Mouse (Mus musculus) embryonic facial prominence, embryonic 11.5 days (tissue): ENCODE measurements at regions not wholly inside any gene's neighbourhood (a gene's known extent, or its start where the extent isn't known, plus 50 kb on each side); places are given as distances from the start of the nearest gene placed in this dataset.

Source experiments
- ATAC-seq: fragments of 200-750 bp; cut with Nextera tagmentation; replicated peaks from 2 replicates; pipeline ENCODE4 v1.8.0; 2017; ENCODE audit warnings: low read depth; ENCODE audit not compliant: insufficient number of reproducible peaks, low FRiP score, low TSS enrichment
- DNase-seq: peaks from one replicate; pipeline ENCODE4 v3.0.0-alpha.2; 2015; ENCODE audit warnings: low spot score
- H3K27ac ChIP-seq: fragments of 300-500 bp; sonication (generic); replicated peaks from 2 replicates; pipeline ENCODE4 v1.5.1; 2014; ENCODE audit warnings: mild to moderate bottlenecking, low read depth, low read length, control low read depth
- H3K27me3 ChIP-seq: fragments of 300-500 bp; sonication (generic); 2 replicates; pipeline ENCODE4 v1.6.1; 2014; ENCODE audit warnings: mild to moderate bottlenecking, low read length, moderate library complexity, mixed read lengths; ENCODE audit not compliant: control insufficient read depth, insufficient read depth
- H3K36me3 ChIP-seq: fragments of 300-500 bp; sonication (generic); replicated peaks from 2 replicates; pipeline ENCODE4 v1.6.1; 2014; ENCODE audit warnings: low read depth, mild to moderate bottlenecking, low read length, moderate library complexity, mixed read lengths; ENCODE audit not compliant: control insufficient read depth, insufficient read depth
- H3K4me1 ChIP-seq: fragments of 300-500 bp; sonication (generic); 2 replicates; pipeline ENCODE4 v1.6.1; 2014; ENCODE audit warnings: low read length, mixed read lengths; ENCODE audit not compliant: control insufficient read depth, insufficient read depth
- H3K4me2 ChIP-seq: fragments of 300-500 bp; sonication (generic); 2 replicates; pipeline ENCODE4 v1.6.1; 2014; ENCODE audit warnings: low read depth, mild to moderate bottlenecking, control low read depth, low read length, moderate library complexity
- H3K4me3 ChIP-seq: fragments of 300-500 bp; sonication (generic); 2 replicates; pipeline ENCODE4 v1.5.1; 2014; ENCODE audit warnings: low read depth, low read length, control low read depth
- H3K9ac ChIP-seq: fragments of 300-500 bp; sonication (generic); replicated peaks from 2 replicates; pipeline ENCODE4 v1.6.1; 2014; ENCODE audit warnings: mild to moderate bottlenecking, control low read depth, low read length
- H3K9me3 ChIP-seq: fragments of 300-500 bp; sonication (generic); replicated peaks from 2 replicates; pipeline ENCODE4 v1.6.1; 2016; ENCODE audit warnings: mild to moderate bottlenecking, low read length, inconsistent platforms, mixed read lengths; ENCODE audit not compliant: control insufficient read depth
- WGBS: fragments of 180-500 bp; shearing (Covaris S2); extraction: QIAGEN DNeasy Blood & Tissue Kit; methylation state at CpG from one replicate; pipeline ENCODE4 v1.1.7; 2014; 5-methylcytosine and 5-hydroxymethylcytosine counted together

DNA sequence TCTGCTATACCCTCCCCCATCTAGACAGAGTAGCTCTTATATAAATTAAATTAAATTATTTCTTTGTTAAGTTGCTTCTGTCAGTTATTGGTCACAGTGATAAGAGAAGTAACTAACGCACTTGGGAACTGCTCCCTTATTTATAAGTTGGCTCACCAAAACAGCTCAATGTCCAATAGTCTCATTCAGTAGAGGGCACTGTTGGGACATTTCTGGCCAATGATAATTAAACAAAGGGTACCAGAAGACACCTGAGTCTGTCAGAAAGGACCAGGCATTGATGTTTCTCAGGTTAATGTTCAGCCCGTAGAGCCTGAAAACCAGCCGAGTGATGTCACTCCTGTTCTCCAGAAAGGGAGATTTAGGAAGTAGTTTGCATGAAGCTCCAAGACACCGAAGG lies 156.1 kb upstream of the Shisa6 start:
- ATAC-seq (no peak), DNase-seq (no peak)
- H3K4me3 ChIP-seq, result no peak overlapping the region
- H3K4me1 ChIP-seq, result no peaks in the 10 kb centered on the region
- H3K4me2 ChIP-seq, result no peak overlapping the region
- WGBS, result 97% methylated on average over 4 of the region's 4 CpGs
- H3K9ac ChIP-seq, result no peak overlapping the region
- H3K36me3 ChIP-seq, result no peaks in the 10 kb centered on the region
- no peaks in the 10 kb centered on the region for H3K9me3 ChIP-seq
- no peaks in the 10 kb centered on the region for H3K27me3 ChIP-seq
- H3K27ac ChIP-seq, result no peak overlapping the region

DNA sequence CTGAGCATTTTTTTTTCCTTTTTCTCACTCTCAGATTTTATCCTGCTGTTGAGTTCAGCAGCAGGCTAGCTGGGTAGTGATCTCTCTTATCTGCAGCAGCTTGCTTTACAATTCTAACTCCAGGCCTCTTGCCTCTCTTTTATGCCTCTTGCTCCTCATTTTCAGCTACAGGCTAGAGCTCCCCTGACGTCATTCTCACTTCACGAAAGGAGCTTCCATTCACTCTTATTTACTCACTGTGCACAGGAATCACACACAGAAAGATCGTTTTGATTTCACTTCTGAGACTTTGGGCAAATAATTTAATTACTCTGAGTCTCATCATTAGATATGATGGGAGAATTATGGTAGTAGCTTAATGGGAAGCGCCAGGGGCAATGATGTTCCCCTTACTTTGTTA lies 158.4 kb upstream of the Shisa6 start:
- DNase-seq (no peak), ATAC-seq (no peak)
- Histone ChIP-seq H3K4me2 (no peak overlapping the region), H3K27me3 (no peaks in the 10 kb centered on the region), H3K9ac (no peak overlapping the region), H3K27ac (no peak overlapping the region), H3K36me3 (no peaks in the 10 kb centered on the region), H3K4me3 (no peak overlapping the region), H3K4me1 (no peaks in the 10 kb centered on the region), H3K9me3 (no peaks in the 10 kb centered on the region)
- WGBS, result 79% methylated on average over 4 of the region's 4 CpGs

GRCm38 (mm10) chr11:66694651-66695266 lies 169.0 kb upstream of the Shisa6 start:
- Histone ChIP-seq H3K4me1 (no peaks in the 10 kb centered on the region), H3K4me2 (no peak overlapping the region), H3K9me3 (no peaks in the 10 kb centered on the region), H3K36me3 (no peaks in the 10 kb centered on the region), H3K27me3 (no peaks in the 10 kb centered on the region), H3K27ac (no peak overlapping the region), H3K4me3 (no peak overlapping the region), H3K9ac (no peak overlapping the region)
- DNase-seq (no peak), ATAC-seq (no peak)
- WGBS, result 72% methylated on average over 5 of the region's 5 CpGs

DNA sequence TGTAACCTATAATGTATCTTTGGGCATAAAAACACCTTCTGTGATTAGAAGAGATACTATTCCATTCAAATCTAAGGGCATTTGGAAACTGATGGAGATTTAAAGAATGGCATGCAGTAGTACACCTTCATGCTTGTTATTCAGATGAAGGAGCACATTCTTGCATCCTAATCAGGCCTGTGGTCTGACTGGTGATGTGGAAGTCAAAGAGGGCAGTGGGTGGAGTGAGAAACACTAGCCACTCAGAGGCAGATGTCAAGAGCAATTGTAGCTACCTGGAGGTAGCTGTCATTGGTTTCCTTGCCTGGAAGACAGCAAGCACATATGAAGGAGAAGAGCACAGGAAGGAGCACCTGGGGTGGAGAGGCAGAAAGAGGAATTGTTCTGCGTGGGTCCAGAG lies 171.0 kb upstream of the Shisa6 start:
- no peak overlapping the region for H3K4me2 ChIP-seq
- H3K27ac ChIP-seq, result no peak overlapping the region
- no peak overlapping the region for H3K9ac ChIP-seq
- DNase-seq, result no peak
- no peaks in the 10 kb centered on the region for H3K9me3 ChIP-seq
- WGBS, result 64% methylated on average over 1 of the region's 1 CpGs
- H3K4me3 ChIP-seq, result no peak overlapping the region
- no peaks in the 10 kb centered on the region for H3K36me3 ChIP-seq
- H3K27me3 ChIP-seq, result no peaks in the 10 kb centered on the region
- ATAC-seq, result no peak
- H3K4me1 ChIP-seq, result no peaks in the 10 kb centered on the region

- DNase-seq (no peak), ATAC-seq (no peak)
- H3K4me3 ChIP-seq, result no peak overlapping the region
- no peak overlapping the region for H3K9ac ChIP-seq
- H3K9me3 ChIP-seq, result no peaks in the 10 kb centered on the region
- H3K4me1 ChIP-seq, result no peaks in the 10 kb centered on the region
- H3K4me2 ChIP-seq, result no peak overlapping the region
- WGBS, result 51% methylated on average over 1 of the region's 1 CpGs
- H3K27ac ChIP-seq, result no peak overlapping the region
- no peaks in the 10 kb centered on the region for H3K27me3 ChIP-seq
- H3K36me3 ChIP-seq, result no peaks in the 10 kb centered on the region
These were observed 166.3 kb upstream of the Pirt start for GRCm38 (mm10) chr11:66745479-66745878.

DNA sequence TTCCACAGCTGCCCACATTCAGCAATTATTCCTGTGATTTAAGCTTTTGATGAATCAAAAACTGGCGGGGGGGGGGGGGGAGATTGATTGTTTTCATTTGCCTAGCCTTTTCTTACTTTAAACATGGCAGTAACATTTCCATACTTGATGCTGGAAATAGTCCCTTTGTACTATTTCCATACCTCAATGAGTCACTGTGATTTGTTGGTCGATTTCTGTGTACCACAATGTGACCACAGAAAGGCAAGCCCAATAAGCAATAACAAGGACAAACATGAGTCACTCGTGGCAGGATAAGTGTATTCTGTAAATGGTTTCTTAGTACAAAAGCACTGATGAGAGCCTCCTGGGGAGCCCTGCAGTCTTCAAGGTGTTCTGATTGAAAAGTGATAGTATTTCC lies 121.8 kb upstream of the Pirt start:
- H3K4me3 ChIP-seq, result no peak overlapping the region
- H3K9me3 ChIP-seq, result no peaks in the 10 kb centered on the region
- no peaks in the 10 kb centered on the region for H3K36me3 ChIP-seq
- H3K27me3 ChIP-seq, result no peaks in the 10 kb centered on the region
- DNase-seq (no peak), ATAC-seq (no peak)
- no peaks in the 10 kb centered on the region for H3K4me1 ChIP-seq
- H3K9ac ChIP-seq, result no peak overlapping the region
- no peak overlapping the region for H3K4me2 ChIP-seq
- no peak overlapping the region for H3K27ac ChIP-seq
- WGBS, result 69% methylated on average over 3 of the region's 3 CpGs

DNA sequence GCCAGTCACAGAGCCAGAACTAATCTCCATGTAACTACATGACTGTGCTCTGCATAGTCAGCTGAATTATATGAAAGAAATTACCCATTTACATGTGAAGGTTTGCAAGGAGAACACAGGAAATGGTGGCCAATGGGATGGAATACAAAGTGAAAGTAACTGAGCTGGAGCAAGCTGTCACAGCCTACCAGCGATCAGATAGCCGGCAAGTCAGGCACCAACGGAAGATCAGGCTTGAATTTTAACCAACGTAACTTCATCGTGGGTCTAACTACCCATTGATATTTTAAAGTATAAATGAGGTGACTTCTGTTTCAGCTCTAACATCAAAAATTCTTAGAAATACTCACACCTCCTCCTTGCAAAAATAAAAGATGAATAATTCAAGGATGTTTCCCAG lies 104.9 kb upstream of the Pirt start:
- WGBS, result 96% methylated on average over 5 of the region's 5 CpGs
- no peak for DNase-seq

DNA sequence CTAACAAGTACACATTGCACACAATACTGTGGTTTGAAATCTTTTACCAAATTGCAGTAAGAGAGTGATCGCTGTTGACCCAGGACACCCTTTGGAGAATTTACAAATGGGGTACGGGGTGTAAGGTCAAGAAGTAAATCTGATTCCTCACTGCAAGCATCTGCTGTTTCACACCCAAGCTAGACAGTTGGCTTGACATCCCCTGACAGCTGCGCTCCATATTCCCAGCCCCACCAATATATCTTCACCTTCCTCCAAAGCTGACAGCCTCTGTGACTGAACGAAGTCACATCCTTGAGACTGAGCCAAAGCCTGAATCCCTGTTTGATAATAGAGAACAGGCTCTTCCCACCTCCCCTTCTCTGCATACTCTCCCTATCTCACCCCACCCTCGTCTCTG lies 98.5 kb upstream of the Pirt start:
- Histone ChIP-seq H3K4me3 (no peak overlapping the region), H3K9me3 (no peaks in the 10 kb centered on the region), H3K27ac (no peak overlapping the region), H3K4me2 (no peak overlapping the region), H3K27me3 (no peaks in the 10 kb centered on the region), H3K36me3 (no peaks in the 10 kb centered on the region), H3K4me1 (no peaks in the 10 kb centered on the region), H3K9ac (no peak overlapping the region)
- WGBS, result 76% methylated on average over 5 of the region's 5 CpGs
- ATAC-seq, result no peak
- no peak for DNase-seq

More for the DNA sequence above, 104.9 kb upstream of the Pirt start:
- H3K9ac ChIP-seq, result no peak overlapping the region
- H3K27me3 ChIP-seq, result no peaks in the 10 kb centered on the region
- H3K4me3 ChIP-seq, result no peak overlapping the region
- no peaks in the 10 kb centered on the region for H3K4me1 ChIP-seq
- H3K4me2 ChIP-seq, result no peak overlapping the region
- no peaks in the 10 kb centered on the region for H3K36me3 ChIP-seq
- ATAC-seq, result no peak
- no peak overlapping the region for H3K27ac ChIP-seq
- no peaks in the 10 kb centered on the region for H3K9me3 ChIP-seq
